Mouse (Mus musculus): ENCODE data around the gene Dgat2.

The Dgat2 gene

DNA sequence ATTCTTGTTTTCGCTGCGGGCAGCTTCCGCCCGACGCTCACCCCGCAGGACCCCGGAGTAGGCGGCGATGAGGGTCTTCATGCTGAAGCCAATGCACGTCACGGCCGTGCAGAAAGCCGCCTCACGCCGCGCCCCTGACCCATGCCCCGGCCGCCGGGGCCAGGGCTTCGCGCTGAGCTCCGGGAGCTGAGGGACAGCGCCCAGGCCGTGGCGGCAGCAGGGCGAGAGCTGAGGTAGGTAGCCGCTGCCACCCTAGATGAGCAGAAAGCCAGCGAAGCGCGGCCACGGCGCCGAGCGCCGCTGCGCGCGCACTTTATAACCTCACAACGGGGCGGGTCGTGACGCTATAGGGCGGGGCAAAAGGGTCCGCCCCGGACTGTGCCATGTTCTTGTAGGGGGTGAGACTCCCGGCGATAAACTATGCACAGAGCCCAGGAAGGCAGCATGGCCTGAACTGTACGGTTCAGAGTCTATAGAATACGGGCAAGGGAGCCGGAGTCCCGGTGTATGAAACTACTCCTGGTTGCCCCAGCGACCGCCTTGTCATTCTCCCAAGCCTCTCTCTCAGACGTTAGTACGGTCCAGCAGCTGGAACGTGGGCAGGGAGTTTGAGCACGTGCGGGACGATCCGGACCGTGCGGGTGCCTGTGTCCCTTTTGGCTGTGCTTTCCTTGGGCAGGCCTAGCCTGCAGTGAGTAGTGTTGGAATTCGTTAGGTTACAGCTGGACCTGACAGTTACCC lies at the start of gene Dgat2:
Dgat2 (minus strand) TSS at position 288 of the 741 bp plus-strand sequence.
- DNase-seq (ENCODE audit: low spot score in 2 of 2) = peak; percentile 86 to 93

DNA sequence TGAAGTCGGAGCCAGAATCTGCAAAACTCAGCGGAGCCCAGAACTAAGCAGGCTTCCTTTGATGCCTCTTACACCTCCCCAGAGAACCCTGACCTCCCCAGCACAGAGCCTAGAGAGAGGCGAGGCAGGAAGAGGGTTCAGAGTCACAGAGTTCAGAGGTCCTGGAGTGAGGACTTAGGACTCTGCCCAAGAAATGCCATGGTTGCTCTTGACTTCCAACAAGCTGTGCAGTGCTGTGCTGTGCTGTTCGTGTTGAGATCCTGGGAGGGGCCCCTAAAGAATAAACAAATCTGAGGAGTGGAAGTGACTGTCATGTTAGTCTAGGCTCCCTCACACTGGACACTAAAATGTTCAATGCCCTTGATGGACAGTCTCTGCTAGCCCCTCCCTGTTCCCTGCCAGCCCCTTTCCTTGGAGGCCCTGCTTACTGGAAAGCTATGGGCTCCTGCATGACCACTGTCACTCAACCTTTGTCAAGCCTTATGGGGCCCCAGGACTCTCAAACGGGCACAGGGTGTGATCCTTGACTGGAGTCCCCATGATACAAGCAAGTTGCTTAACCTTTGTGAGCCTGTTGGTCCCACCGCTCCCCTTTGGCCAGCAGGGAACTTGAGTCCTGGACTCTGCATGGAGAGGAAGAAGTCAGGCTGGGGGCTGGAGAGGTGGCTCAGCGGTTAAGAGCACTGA lies 47.7 kb upstream of the Dgat2 start:
- DNase-seq (ENCODE audit: low spot score in 2 of 2) = no peak

DNA sequence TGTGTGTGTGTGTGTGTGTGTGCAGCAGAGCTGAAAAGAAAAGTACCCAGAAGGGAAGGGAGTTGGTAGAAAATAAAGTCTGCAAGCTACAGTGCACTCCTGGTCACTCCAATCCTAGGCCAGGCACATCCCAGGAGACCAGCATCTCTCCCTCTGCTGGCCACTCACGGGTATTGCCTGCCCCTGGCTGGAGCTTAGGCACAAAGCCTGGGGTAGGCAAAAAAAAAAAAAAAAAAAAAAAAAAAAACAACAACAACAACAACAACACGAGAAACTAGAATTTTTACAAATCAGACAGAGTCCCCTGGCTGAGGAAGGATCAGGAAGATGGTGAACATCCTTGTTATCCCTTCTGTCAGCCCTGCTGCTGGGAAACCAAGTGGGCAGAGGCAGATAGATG lies 46.9 kb upstream of the Dgat2 start:
- DNase-seq (ENCODE audit: low spot score in 2 of 2) = no peak

DNA sequence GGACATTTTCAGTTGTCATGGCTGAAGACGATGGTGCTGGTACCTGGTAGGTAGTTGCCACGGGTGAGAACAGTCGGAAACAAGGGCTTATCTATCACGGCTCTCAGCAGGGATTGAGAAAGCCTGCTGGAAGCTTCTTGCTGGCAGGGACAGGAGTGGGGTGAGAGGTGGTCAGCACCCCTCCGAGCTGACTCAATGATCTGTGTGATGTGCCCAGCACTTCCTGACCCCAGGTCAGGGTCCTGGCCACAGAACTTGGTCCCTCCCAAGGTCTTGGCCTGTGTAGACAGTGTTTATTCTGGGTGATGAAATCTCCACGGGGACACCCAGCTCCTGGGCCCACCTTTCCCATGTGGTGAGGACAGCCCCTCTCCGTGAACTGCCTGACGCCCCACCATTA lies 46.3 kb upstream of the Dgat2 start:
- no peak for DNase-seq (ENCODE audit: low spot score in 2 of 2)

DNA sequence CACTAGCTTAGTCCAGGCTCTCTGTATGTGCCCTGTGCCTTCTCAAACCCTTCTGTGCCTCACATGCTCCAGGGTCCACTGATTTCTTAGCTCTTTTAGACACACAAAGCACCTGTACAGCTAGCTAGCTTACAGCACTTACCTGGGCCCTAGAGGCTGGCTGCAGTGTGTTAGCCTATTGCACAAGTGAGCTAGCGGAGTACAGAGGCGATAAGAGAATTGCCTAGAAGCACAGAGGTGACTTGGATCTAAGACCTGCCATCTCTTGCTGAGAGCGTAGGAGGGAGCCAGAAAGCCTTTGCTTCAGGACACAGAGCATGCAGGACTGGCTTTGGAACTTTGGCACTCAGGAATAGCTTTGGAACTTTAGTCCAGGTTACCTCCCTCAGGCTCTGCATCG lies 44.7 kb upstream of the Dgat2 start:
- no peak for DNase-seq (ENCODE audit: low spot score in 2 of 2)

DNA sequence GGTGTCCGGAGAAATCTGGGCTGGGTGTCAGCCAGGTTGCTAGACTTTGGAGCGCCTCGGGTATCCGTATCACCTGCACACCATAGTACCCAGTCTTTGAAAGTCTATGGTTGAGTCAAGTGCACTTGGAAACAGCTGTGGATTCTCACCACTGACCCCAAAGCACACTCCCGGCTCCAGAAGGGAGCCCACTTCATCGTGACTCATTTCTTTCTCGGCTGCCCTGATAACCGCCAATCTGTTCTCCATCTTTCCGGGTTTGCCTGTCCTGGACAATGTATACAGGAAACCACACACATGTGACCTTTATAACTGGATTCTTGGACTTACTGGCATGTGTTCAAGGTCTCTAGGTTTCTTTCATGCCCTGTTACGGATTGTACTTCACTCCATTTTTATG lies 44.1 kb upstream of the Dgat2 start:
- DNase-seq (ENCODE audit: low spot score in 2 of 2) = no peak

DNA sequence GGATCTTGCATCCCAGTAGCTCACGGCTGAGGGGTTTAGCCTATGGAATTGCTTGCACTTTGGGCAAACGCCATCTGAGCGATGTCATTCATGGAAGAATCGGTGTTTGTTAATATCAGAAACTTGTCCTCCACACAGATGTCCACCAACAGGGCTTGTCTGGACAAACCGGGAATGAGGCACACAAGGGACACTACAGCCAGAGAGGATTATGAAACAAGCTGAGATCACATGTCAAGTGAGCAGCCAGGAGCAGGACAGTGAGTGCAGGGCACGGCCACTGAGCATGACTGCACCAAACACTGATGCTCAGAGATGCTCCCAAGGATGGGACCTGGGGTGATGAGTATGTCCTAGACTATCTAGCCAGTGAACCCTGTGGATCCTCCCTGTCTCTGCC lies 42.9 kb upstream of the Dgat2 start:
- DNase-seq (ENCODE audit: low spot score in 2 of 2) = no peak

DNA sequence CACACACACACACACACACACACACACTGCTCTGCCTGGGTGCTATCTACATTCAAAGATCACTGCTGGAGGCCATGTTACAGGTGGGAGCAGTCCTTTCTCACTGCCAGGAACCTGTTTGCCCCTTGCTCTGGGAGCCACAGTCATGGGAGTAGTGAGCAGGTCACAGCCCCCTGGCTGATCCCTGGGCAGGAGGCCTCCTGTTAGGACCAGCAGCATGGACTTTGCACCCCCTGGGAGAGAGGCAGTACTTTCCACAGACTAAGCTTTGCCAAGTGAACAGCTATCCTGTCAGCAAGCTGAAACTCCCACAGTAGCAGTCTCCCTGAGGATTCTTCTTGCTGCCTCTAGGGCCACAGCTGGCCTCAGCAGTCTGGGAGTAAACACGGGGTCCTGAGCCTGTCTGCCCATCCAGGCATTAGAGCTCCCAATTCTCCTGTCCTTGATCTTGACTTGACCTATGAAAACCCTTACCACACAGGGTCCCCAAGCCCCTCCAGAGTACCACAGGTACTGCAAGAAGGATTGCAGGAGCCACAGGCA lies 42.2 kb upstream of the Dgat2 start:
- DNase-seq (ENCODE audit: low spot score in 2 of 2) = no peak

DNA sequence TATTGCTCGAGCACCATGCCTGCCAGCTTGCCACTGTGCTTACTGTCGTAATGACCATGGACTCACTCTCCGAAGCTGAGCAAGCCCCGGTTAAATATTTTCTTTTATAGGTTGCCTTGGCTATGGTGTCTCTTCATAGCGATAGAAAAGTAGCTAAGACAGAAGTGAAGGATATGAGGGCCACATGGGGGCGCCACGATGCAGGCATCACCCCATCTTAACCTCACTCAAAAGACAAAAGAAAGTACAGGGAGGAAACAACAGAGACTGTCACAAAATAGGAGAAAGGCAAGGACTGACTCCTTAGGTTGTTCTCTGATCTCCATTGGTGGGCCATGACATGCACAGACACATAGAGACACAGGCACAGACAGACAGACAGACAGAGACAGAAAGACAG lies 41.7 kb upstream of the Dgat2 start:
- DNase-seq (ENCODE audit: low spot score in 2 of 2) = no peak

DNA sequence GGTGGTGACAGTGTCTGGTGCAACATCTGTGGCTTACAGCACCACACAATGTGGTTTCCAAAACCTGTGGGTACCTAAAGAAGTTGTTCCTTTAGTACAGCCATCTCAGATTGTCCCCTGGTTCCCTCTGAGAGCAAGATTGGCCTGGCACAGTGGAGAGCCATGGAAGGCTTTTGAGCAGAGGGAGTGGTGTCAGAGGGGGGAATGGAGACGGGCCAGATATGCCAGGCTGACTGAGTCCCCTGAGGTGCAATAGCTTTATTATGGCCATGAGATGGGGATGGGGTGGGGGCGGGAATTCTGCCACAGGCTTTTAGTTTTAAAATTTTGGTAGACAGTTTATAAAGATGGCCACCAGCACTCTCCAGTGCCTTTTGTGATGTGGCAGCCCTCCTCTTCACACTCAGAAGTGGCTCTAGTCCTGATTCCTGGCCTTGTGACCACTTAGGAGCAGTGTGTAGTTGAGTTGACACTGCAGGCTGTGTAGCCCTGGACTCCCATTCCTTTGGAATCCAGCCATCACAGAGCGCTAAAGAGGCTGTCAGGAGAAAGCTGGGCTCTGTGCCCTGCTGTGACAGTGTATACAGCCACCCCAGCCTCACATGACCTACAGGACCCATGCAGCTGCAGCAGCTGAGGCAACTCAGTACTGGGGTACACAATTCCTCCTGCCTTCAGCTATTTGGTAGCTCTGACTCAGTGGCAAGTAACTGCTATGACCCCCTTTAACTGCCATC lies 35.0 kb upstream of the Dgat2 start:
- peak in 1 of 2 experiments; percentile 46 for DNase-seq (ENCODE audit: low spot score in 2 of 2)

DNA sequence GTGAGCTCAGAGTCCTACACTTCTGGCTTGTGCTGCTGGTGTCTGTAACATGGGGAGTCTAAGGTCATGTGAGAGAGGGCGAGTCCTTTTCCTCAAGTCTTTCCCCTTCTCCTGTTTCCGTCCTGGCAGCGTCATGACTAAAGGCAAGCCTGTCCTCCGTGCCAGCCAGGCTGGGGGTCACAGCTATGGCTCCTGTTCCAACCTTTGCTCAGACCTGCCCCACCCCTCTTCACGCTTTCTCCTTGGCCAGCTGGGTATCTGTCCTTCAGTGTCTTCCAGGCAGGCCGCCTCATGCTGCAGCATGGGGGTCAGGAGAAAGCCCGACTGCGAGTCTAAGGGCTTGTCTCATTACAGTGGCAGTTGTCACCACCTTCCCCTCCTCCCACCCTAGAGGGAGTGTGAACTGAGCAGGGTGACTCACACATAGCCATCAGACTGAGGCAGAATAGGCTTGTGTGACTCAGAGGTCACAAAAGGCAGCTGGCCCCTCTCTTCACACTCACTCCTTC lies 32.9 kb upstream of the Dgat2 start:
- DNase-seq (ENCODE audit: low spot score in 2 of 2) = no peak

DNA sequence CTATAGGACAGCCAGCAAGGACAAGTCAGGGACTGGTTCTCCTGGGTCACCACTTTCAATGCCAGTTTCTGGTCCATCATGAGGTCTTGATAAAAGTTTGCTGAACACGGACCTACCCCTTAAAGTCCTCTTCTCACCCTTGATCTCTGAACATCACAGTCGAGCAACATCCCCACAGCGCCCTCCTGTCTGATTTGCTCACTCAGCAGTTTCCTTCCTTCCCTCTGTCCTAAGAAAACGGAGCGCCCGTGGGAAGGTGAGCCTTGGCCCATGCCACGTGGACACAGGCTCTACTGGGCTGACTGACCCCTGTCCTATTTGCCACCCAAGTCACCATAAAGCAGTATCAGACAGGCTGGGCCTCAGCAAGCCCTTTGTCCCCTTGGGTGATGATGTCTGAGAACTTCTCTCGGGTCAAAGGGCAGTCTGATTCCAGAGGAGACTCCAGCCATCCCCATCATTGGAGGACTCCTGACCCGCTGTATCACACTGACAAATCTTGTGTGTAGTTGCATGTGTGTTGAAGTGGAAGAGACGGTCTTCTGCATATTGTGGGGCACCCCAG lies 32.2 kb upstream of the Dgat2 start:
- no peak for DNase-seq (ENCODE audit: low spot score in 2 of 2)

DNA sequence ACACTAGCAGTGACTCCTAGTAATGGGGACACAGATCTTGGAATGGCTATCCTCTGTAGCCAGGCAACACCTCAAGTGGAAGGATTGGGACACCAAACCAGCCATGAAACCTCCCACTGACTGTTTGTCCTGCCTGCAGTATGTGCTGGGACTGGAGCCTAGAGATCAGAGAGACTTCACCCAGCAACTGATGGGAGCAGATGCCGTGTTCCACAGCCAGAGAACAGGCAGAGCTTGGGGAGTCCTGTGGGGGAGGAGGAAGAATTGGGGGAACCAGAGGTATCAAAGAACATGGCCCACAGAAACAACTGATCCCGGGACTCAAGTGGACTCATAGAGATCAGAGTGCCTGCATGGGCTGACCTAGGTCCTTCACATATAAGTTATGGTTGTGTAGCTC lies 31.2 kb upstream of the Dgat2 start:
- DNase-seq (ENCODE audit: low spot score in 2 of 2) = no peak

DNA sequence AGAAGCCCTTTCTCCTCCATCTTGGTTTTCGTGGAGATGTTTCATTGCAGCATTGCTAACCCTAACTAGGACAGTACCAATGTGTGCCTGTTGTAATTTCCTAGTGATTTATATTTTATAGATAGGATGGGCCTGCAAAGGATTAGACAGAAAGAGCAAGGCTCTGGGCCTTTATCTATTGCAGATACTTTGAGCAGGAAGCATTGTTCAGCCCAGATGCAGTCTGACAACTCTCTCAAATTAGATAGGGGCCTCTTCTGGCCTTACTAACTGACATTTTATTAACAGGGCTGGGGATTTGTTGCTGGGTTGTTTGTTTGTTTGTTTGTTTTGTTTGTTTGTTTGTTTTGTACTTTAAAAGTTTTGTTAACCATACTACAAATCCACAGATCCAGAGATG lies 30.5 kb upstream of the Dgat2 start:
- DNase-seq (ENCODE audit: low spot score in 2 of 2) = no peak

DNA sequence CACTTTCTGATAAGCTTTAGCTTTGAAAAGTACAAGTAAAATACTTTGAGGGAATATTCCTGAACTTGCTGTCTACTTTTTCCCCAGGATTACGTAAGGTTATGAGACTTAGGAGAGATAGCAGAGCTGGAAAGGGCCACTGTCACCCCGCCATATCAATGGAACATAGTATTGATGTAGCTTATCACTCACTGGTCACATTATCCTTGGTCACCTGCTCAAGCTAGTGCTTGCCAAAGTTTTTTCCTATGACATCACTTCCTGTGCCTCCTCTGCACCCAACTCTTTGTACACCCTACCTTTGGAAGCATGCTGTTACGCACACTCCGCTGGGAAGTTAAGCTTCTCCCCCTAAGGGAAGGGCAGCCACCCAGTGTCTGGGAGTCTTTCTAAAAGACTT lies 26.2 kb upstream of the Dgat2 start:
- DNase-seq (ENCODE audit: low spot score in 2 of 2) = no peak

DNA sequence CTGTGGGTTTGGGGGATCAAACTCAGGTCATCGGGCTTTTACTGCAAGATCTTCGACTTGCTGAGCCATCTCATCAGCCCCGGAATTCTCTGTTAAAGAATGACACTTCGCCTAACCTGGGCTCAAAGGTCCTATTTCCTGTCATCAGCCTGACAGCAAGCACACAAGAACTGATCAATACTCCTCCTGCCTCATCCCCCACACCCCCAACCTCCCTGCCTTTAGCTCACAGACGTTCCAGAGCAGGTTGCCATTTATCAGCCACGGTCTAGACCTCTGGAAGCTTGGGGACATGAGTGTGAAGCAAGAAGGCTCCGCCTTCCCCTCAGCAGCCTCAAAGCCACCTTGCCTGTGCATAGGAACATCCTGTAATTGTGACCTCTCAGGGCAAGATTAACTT lies 23.8 kb upstream of the Dgat2 start:
- no peak for DNase-seq (ENCODE audit: low spot score in 2 of 2)

DNA sequence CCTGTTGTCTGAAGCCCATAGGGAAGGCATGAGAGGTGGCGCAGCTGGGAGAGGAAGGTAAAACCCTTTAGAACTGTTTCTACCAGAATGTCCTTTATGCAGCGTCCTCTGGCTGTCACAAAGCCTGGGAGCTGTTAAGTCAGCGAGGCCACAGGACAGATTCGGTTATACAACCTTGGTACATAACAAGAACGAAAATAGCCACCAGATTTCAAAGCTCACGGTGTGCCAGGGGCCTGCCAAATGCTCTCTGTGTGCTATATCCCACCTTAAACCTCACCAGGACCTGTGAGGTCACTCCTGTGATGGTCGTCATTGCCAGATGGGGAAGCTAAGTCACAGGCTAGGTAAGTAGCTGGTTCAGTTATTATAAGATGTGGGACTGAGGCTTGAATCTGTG lies 19.6 kb upstream of the Dgat2 start:
- no peak for DNase-seq (ENCODE audit: low spot score in 2 of 2)

DNA sequence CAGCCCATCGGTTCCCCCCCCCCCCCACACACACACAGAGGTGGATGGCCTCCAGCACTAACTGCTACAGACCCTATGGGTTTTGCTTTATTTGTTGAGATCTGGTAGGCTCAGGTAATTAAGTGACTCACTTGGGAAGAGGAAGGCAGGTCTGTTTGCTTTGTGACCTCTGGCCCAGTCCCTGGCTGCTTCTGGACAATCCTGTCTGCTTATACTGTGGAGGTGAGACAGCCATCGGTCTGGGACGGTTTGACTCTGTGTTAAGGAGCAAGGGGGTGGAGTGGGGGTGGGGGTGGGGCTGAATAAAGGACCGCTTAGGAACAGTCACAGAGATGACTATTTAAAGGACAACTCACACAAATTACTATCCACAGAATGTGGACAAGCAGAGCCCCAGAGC lies 17.8 kb upstream of the Dgat2 start:
- no peak for DNase-seq (ENCODE audit: low spot score in 2 of 2)

DNA sequence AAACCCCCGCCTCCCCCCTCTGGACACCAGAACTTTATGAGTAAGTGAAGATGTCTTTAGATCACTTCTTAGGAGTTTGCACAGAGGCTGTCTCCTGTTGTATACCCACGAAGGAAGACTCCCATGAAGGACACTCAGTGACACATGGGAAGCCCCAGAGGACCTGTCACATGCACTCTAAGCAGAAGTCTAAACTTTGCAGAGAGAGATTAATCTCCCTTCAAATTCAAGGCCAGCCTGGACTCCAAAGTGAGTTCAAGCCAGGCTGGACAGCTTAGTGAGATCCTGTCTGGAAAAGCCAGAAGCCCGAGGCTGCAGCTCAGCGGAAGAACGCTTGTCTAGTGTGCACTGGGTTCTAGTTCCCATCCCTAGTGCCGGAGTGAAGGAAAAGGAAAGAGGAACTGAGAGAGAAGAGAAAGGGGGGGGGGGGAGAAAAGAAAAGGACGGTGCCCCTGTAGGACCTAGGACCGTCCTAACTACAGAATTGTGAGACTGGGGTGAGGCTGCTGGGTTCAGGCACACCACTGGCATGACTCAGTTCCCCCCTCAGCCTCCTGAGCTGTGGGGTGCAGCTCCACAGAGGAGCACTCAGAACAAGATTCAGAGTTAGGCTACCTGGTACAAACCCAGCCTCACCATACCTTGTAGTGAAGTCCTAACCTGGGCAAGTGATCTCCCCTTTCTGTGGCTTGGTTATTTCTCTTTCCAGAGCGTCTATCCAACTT lies 17.1 kb upstream of the Dgat2 start:
- no peak for DNase-seq (ENCODE audit: low spot score in 2 of 2)

DNA sequence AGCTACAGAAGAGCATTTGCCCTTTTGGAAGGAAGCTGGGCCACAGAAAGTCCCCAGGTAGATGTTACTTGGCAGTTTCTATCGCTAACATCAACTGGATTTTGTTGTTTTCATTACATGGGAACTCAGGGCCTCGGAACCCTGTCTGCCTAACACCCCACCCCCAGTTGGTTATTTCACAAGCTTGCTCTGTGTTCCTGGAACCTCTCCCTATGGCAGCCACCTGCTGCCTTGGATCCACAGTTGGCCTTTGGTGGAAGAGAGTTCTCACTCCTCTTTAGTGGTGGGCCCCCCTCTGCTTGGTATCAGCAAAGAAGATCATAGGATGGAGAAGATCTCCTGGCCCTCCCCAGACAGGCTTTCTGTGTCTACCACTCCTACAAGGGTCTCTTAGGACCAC lies 16.3 kb upstream of the Dgat2 start:
- no peak for DNase-seq (ENCODE audit: low spot score in 2 of 2)

DNA sequence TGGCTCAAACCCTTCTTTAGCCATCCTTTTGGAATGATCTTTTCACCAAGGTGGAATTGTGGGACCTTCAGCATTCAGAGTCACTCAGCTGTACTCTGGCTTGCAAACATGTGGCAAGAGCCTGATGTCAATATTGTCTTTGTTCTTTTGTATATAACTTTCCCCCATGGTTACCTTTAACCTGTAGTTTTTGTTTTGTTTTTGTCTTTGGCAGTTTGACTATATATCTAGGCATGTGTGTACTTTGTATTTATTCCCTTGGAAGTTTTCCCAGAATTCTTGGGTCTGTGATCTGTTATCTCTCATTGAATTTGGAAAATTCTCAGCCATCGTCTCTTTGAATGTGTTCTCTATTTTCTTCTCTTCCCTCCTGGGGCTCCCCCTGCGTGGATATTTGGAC lies 12.0 kb upstream of the Dgat2 start:
- DNase-seq (ENCODE audit: low spot score in 2 of 2) = no peak
